Mouse (Mus musculus) limb, embryonic 11.5 days (tissue): ENCODE data around the gene Morn3. TPM values are rescaled to one million over a fixed set of nuclear protein-coding genes. Genes with fewer than 3 reads are reported as not detected.

Experiments used
- ATAC-seq: fragments of 200-750 bp; cut with Nextera tagmentation; 2 replicates; pipeline ENCODE4 v1.8.0; 2017; ENCODE audit warnings: low read depth; ENCODE audit not compliant: insufficient number of reproducible peaks, low FRiP score, low TSS enrichment
- DNase-seq: peaks from one replicate; pipeline ENCODE4 v3.0.0-alpha.2; 2015; ENCODE audit warnings: low spot score
- H3K27ac ChIP-seq: fragments of 300-500 bp; sonication (generic); replicated peaks from 2 replicates; pipeline ENCODE4 v1.5.1; 2014; ENCODE audit warnings: low read depth, mild to moderate bottlenecking, low read length
- H3K27me3 ChIP-seq: fragments of 300-500 bp; sonication (generic); 2 replicates; pipeline ENCODE4 v1.6.1; 2014; ENCODE audit warnings: mild to moderate bottlenecking, low read length, mixed read lengths; ENCODE audit not compliant: control insufficient read depth, insufficient read depth
- H3K36me3 ChIP-seq: fragments of 300-500 bp; sonication (generic); 2 replicates; pipeline ENCODE4 v1.6.1; 2014; ENCODE audit warnings: mild to moderate bottlenecking, low read length, moderate library complexity, mixed read lengths; ENCODE audit not compliant: control insufficient read depth, insufficient read depth
- H3K4me1 ChIP-seq: fragments of 300-500 bp; sonication (generic); 2 replicates; pipeline ENCODE4 v1.6.1; 2014; ENCODE audit warnings: low read length, mixed read lengths; ENCODE audit not compliant: control insufficient read depth, insufficient read depth
- H3K4me2 ChIP-seq: fragments of 300-500 bp; sonication (generic); 2 replicates; pipeline ENCODE4 v1.6.1; 2014; ENCODE audit warnings: low read depth, mild to moderate bottlenecking, moderate library complexity; ENCODE audit not compliant: severe bottlenecking
- H3K4me3 ChIP-seq: fragments of 300-500 bp; sonication (generic); 2 replicates; pipeline ENCODE4 v1.5.1; 2014; ENCODE audit warnings: low read depth, low read length
- H3K9ac ChIP-seq: fragments of 300-500 bp; sonication (generic); 2 replicates; pipeline ENCODE4 v1.6.1; 2014; ENCODE audit warnings: mild to moderate bottlenecking, low read length
- H3K9me3 ChIP-seq: fragments of 300-500 bp; sonication (generic); 2 replicates; pipeline ENCODE4 v1.6.1; 2016; ENCODE audit warnings: low read length; ENCODE audit not compliant: control insufficient read depth
- WGBS: fragments of 180-500 bp; shearing (Covaris S2); extraction: QIAGEN DNeasy Blood & Tissue Kit; methylation state at CpG from one replicate; pipeline ENCODE4 v1.1.7; 2014; 5-methylcytosine and 5-hydroxymethylcytosine counted together
- polyA plus RNA-seq: library from polyadenylated mRNA; unstranded; fragments of >200 nt; fragmentation: Nextera tagmentation; extraction: Ambion mirVana; gene quantifications from 2 replicates; pipeline ENCODE4 v1.2.1, GENCODE M21; 2014

Gene Morn3
- polyA plus RNA-seq = 0.64 TPM in 1 of 2 replicates, not detected in the other

GRCm38 (mm10) chr5:123046916-123047315 lies at the start of gene Morn3:
TSS of gene Morn3 (minus strand) at chr5:123047016.
- DNase-seq = no peak
- 71% methylated on average over 3 of the region's 3 CpGs for WGBS
- no peak within 1 kb of the TSS for H3K4me3 ChIP-seq
- no peak within 1 kb of the TSS for H3K4me2 ChIP-seq
- H3K27ac ChIP-seq = no peak within 1 kb of the TSS
- no peak for ATAC-seq
- no peak within 1 kb of the TSS for H3K9ac ChIP-seq
- no peaks in the 10 kb centered on the region for H3K4me1 ChIP-seq
- no peaks in the 10 kb centered on the region for H3K9me3 ChIP-seq
- H3K27me3 ChIP-seq = no peaks in the 10 kb centered on the region
- H3K36me3 ChIP-seq = no peaks in the 10 kb centered on the region

GRCm38 (mm10) chr5:123096299-123096698 lies 49.5 kb upstream of the Morn3 start:
- Histone ChIP-seq H3K4me3 (no peak overlapping the region), H3K27ac (no peak overlapping the region), H3K4me1 (no peaks in the 10 kb centered on the region), H3K9ac (no peak overlapping the region), H3K9me3 (no peaks in the 10 kb centered on the region), H3K36me3 (no peaks in the 10 kb centered on the region), H3K27me3 (no peaks in the 10 kb centered on the region), H3K4me2 (no peak overlapping the region)
- WGBS = 93% methylated on average over 8 of the region's 8 CpGs
- DNase-seq = no peak
- no peak for ATAC-seq

DNA sequence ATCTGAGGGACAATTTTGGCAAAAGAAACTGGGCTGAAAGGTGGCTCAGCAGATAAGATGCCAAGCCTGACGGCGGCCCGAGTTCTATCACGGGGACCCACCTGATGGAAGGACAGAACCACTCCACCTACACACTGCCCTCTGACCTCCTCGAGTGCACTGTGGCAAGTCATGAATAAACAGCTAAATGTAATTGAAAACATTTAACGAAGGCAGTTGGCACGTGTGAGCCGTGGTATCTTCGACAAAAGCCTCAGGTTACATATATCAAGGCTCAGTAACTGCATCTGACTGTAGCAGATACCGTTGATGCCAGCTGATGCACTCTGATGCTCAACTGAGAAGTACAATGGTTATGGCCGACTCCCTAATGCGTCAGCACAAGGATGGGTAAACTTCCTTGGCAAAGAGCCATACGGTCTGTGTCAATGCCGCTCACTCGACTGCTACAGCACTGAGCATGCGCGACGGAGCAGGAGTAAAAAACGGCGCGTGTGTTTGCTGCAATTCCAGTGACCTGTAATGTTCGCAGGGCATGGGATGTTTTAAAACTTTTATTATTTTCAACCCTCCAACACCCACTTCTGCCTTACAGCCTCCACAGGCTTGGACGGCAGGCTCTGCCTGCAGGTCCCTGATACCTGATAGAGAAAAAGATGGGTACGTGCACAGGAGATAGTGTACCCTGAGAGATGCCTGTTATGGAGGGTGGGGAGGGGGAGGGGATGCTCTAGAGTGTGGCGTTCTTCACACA lies 47.6 kb upstream of the Morn3 start:
- Histone ChIP-seq H3K4me2 (no peak overlapping the region), H3K36me3 (no peaks in the 10 kb centered on the region), H3K4me3 (no peak overlapping the region), H3K27ac (no peak overlapping the region), H3K27me3 (no peaks in the 10 kb centered on the region), H3K4me1 (no peaks in the 10 kb centered on the region), H3K9ac (no peak overlapping the region), H3K9me3 (no peaks in the 10 kb centered on the region)
- ATAC-seq = no peak
- 87% methylated on average over 25 of the region's 25 CpGs for WGBS
- DNase-seq = no peak

- no peak for ATAC-seq
- H3K4me2 ChIP-seq = no peak overlapping the region
- 84% methylated on average over 14 of the region's 14 CpGs for WGBS
- no peak for DNase-seq
- no peaks in the 10 kb centered on the region for H3K9me3 ChIP-seq
- no peaks in the 10 kb centered on the region for H3K36me3 ChIP-seq
- H3K4me1 ChIP-seq = no peaks in the 10 kb centered on the region
- no peak overlapping the region for H3K9ac ChIP-seq
- H3K4me3 ChIP-seq = no peak overlapping the region
- H3K27ac ChIP-seq = no peak overlapping the region
- no peaks in the 10 kb centered on the region for H3K27me3 ChIP-seq
Measured at GRCm38 (mm10) chr5:123093077-123093633, 46.3 kb upstream of the Morn3 start.

GRCm38 (mm10) chr5:123090560-123091306 lies 43.9 kb upstream of the Morn3 start:
- DNase-seq = no peak
- no peaks in the 10 kb centered on the region for H3K27me3 ChIP-seq
- no peaks in the 10 kb centered on the region for H3K36me3 ChIP-seq
- H3K9me3 ChIP-seq = no peaks in the 10 kb centered on the region
- H3K4me3 ChIP-seq = no peak overlapping the region
- 92% methylated on average over 10 of the region's 10 CpGs for WGBS
- no peak overlapping the region for H3K9ac ChIP-seq
- H3K27ac ChIP-seq = no peak overlapping the region
- H3K4me2 ChIP-seq = no peak overlapping the region
- ATAC-seq = no peak
- no peaks in the 10 kb centered on the region for H3K4me1 ChIP-seq

DNA sequence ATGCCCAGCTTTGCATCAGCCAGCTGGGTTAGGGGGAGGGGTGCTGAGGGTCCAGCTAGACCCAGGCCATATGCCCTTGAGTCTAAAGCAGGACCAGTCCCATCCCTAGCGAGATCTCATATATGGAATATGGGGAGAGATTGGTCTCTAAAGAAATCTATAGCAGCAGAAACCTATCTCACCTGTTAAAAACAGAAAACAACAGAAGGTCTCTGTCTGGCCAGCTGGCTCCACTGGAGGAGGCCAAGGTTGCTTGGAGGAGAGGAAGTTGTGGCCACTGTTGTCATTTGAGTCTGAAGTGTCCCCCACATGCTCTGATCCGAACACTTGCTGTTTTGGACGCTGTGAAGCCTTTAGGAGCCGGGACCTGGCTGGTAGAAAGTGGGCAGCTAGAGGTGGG lies 42.0 kb upstream of the Morn3 start:
- no peak overlapping the region for H3K4me2 ChIP-seq
- H3K27ac ChIP-seq = no peak overlapping the region
- H3K9me3 ChIP-seq = no peaks in the 10 kb centered on the region
- H3K27me3 ChIP-seq = no peaks in the 10 kb centered on the region
- no peaks in the 10 kb centered on the region for H3K4me1 ChIP-seq
- WGBS = 90% methylated on average over 4 of the region's 4 CpGs
- DNase-seq (no peak), ATAC-seq (no peak)
- H3K4me3 ChIP-seq = no peak overlapping the region
- H3K9ac ChIP-seq = no peak overlapping the region
- no peaks in the 10 kb centered on the region; the same call in 1 of the 2 replicates for H3K36me3 ChIP-seq

- Histone ChIP-seq H3K4me3 (no peak overlapping the region), H3K4me1 (no peaks in the 10 kb centered on the region), H3K27me3 (no peaks in the 10 kb centered on the region), H3K4me2 (no peak overlapping the region), H3K36me3 (no peaks in the 10 kb centered on the region; the same call in 1 of the 2 replicates), H3K9ac (no peak overlapping the region), H3K27ac (no peak overlapping the region), H3K9me3 (no peaks in the 10 kb centered on the region)
- ATAC-seq (no peak), DNase-seq (no peak)
- 77% methylated on average over 2 of the region's 2 CpGs for WGBS
Measured at GRCm38 (mm10) chr5:123086501-123086900, 39.7 kb upstream of the Morn3 start.

DNA sequence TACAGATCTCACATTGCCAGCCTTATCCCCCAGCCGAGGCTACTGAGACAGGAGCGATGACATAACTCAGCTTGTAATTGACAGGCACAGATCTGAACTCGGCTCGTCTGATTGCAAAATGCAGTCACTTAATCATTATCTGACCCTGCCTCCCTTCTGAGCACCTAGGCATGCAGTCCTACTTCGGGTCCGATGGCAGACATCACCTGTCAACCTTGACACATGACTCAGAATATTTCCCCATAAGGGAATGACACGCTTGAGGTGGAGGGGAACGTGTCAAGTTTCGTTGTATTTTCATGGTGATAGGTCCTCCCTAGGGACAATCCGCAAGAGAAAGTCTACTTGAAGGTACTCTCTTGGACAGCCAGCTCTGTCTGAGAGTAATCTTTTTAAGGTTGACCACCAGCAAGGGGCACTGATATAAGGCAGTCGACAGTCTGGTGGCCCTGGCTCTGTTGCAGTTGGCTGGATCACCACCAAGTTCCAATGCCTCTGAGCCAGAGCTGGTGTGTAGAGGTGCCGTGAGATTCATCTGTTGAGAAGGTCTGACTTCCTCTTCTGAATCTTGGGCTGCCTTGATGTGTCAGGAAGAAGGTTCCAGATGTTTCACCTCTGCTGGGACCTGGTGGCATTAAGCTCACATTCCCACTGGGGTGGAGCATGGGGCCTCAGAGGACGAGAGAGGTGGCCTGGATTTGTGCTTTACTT lies 36.7 kb upstream of the Morn3 start:
- Histone ChIP-seq H3K36me3 (no peaks in the 10 kb centered on the region; the same call in 1 of the 2 replicates), H3K9me3 (no peaks in the 10 kb centered on the region), H3K4me2 (no peak overlapping the region), H3K27ac (no peak overlapping the region), H3K4me3 (no peak overlapping the region), H3K4me1 (no peaks in the 10 kb centered on the region), H3K9ac (no peak overlapping the region), H3K27me3 (no peaks in the 10 kb centered on the region)
- no peak for DNase-seq
- no peak for ATAC-seq
- 77% methylated on average over 13 of the region's 13 CpGs for whole genome bisulfite sequencing
